Mouse (Mus musculus) hindbrain, embryonic 10.5 days (tissue): ENCODE measurements around the gene Commd3. TPM values are rescaled to one million over a fixed set of nuclear protein-coding genes. Genes with fewer than 3 reads are reported as not detected.

Experiments
- DNase-seq: peaks from one replicate; pipeline ENCODE4 v3.0.0-alpha.2; 2017; ENCODE audit warnings: low spot score
- H3K27ac ChIP-seq: fragments of 300-500 bp; sonication (generic); 2 replicates; pipeline ENCODE4 v1.5.1; 2016; ENCODE audit warnings: mild to moderate bottlenecking, moderate library complexity
- H3K27me3 ChIP-seq: fragments of 300-500 bp; sonication (generic); 2 replicates; pipeline ENCODE4 v1.6.1; 2016; ENCODE audit warnings: mild to moderate bottlenecking; ENCODE audit not compliant: poor library complexity, insufficient read depth, severe bottlenecking
- H3K36me3 ChIP-seq: fragments of 300-500 bp; sonication (generic); 2 replicates; pipeline ENCODE4 v1.6.1; 2016; ENCODE audit warnings: mild to moderate bottlenecking, moderate library complexity
- H3K4me1 ChIP-seq: fragments of 300-500 bp; sonication (generic); replicated peaks from 2 replicates; pipeline ENCODE4 v1.6.1; 2016; ENCODE audit warnings: mild to moderate bottlenecking
- H3K4me3 ChIP-seq: fragments of 300-500 bp; sonication (generic); 2 replicates; pipeline ENCODE4 v1.5.1; 2016; ENCODE audit warnings: mild to moderate bottlenecking, moderate library complexity
- H3K9me3 ChIP-seq: fragments of 300-500 bp; sonication (generic); 2 replicates; pipeline ENCODE4 v1.6.1; 2016; ENCODE audit warnings: mild to moderate bottlenecking, moderate library complexity
- WGBS: fragments of 180-500 bp; shearing (Covaris S2); methylation state at CpG from one replicate; pipeline ENCODE4 v1.1.7; 2016; 5-methylcytosine and 5-hydroxymethylcytosine counted together
- polyA plus RNA-seq: library from polyadenylated mRNA; unstranded; fragments of >200 nt; fragmentation: Nextera tagmentation; extraction: Ambion mirVana; gene quantifications from 2 replicates; pipeline ENCODE4 v1.2.1, GENCODE M21; 2016

Gene Commd3
- polyA plus RNA-seq, 1 experiment from 2014 or later: 122 TPM

- no peak overlapping the region for H3K27ac ChIP-seq
- 79% methylated on average over 3 of the region's 3 CpGs for WGBS
- DNase-seq: no peak
Observed at GRCm38 (mm10) chr2:18710356-18710755, 38.2 kb downstream of the Commd3 start.

GRCm38 (mm10) chr2:18713071-18713470 lies 40.9 kb downstream of the Commd3 start:
- 73% methylated on average over 2 of the region's 2 CpGs for WGBS
- DNase-seq: no peak
- no peaks in the 10 kb centered on the region for H3K9me3 ChIP-seq

More at GRCm38 (mm10) chr2:18710356-18710755, 38.2 kb downstream of the Commd3 start:
- Histone ChIP-seq H3K4me1 (no peaks in the 10 kb centered on the region), H3K9me3 (no peaks in the 10 kb centered on the region), H3K36me3 (no peaks in the 10 kb centered on the region), H3K27me3 (peaks cover 5% of the 10 kb centered on the region), H3K4me3 (no peak overlapping the region)

GRCm38 (mm10) chr2:18714337-18714736 lies 42.2 kb downstream of the Commd3 start:
- 83% methylated on average over 3 of the region's 3 CpGs for WGBS
- no peaks in the 10 kb centered on the region for H3K4me1 ChIP-seq
- no peak for DNase-seq
- no peaks in the 10 kb centered on the region for H3K9me3 ChIP-seq
- no peak overlapping the region for H3K27ac ChIP-seq
- H3K36me3 ChIP-seq: no peaks in the 10 kb centered on the region
- no peak overlapping the region for H3K4me3 ChIP-seq
- no peaks in the 10 kb centered on the region for H3K27me3 ChIP-seq

More at GRCm38 (mm10) chr2:18713071-18713470, 40.9 kb downstream of the Commd3 start:
- H3K36me3 ChIP-seq: no peaks in the 10 kb centered on the region
- H3K27me3 ChIP-seq: no peaks in the 10 kb centered on the region
- H3K4me1 ChIP-seq: no peaks in the 10 kb centered on the region
- H3K4me3 ChIP-seq: no peak overlapping the region
- H3K27ac ChIP-seq: no peak overlapping the region

- Histone ChIP-seq H3K9me3 (no peaks in the 10 kb centered on the region), H3K27me3 (no peaks in the 10 kb centered on the region), H3K27ac (no peak overlapping the region), H3K36me3 (no peaks in the 10 kb centered on the region), H3K4me3 (no peak overlapping the region), H3K4me1 (no peaks in the 10 kb centered on the region)
- no peak for DNase-seq
- WGBS: 89% methylated on average over 4 of the region's 4 CpGs
Observed at GRCm38 (mm10) chr2:18718521-18718920, 46.3 kb downstream of the Commd3 start.

- no peak for DNase-seq
- H3K27ac ChIP-seq: no peak overlapping the region
- no peaks in the 10 kb centered on the region for H3K9me3 ChIP-seq
- 65% methylated on average over 3 of the region's 3 CpGs for WGBS
- H3K4me1 ChIP-seq: no peaks in the 10 kb centered on the region
- H3K36me3 ChIP-seq: no peaks in the 10 kb centered on the region
- H3K4me3 ChIP-seq: no peak overlapping the region
- H3K27me3 ChIP-seq: no peaks in the 10 kb centered on the region
Observed at GRCm38 (mm10) chr2:18722208-18722830, 50.1 kb downstream of the Commd3 start.

- H3K9me3 ChIP-seq: no peaks in the 10 kb centered on the region
- no peaks in the 10 kb centered on the region for H3K4me1 ChIP-seq
- WGBS: 80% methylated on average over 1 of the region's 1 CpGs
- no peak overlapping the region for H3K4me3 ChIP-seq
- no peaks in the 10 kb centered on the region for H3K36me3 ChIP-seq
- 0 out of 2 replicates have a peak, but pooled peaks cover 4% of the 10 kb centered on the region for H3K27me3 ChIP-seq
- no peak overlapping the region for H3K27ac ChIP-seq
- DNase-seq: no peak
Observed at GRCm38 (mm10) chr2:18724462-18724861, 52.3 kb downstream of the Commd3 start.

Other genes starting within 250 kb of the Commd3 start
- gene Bmi1, start 4.6 kb downstream of the Commd3 start, polyA plus RNA-seq: 25.1 and 26.8 TPM in 2 replicates
- gene Spag6, start 21.6 kb downstream of the Commd3 start, polyA plus RNA-seq: 0.46 and 0.59 TPM in 2 replicates